Mouse (Mus musculus) ES-E14 (cell line): Measurements from ENCODE around the gene Rpgrip1. TPM values are rescaled to one million over a fixed set of nuclear protein-coding genes. Genes with fewer than 3 reads are reported as not detected.
"Not testable (repeated sequence)": the region's sequence is repeated elsewhere in the genome, so short reads cannot be mapped to it uniquely, and the experiment has no call there.

ENCODE experiments used
- DNase-seq: peaks from one replicate; pipeline ENCODE4 v3.0.0-alpha.2; 2013; ENCODE audit warnings: low read depth, low spot score
- H3K27ac ChIP-seq: 2 replicates; pipeline ENCODE4 v1.5.1; 2012; ENCODE audit warnings: low read depth, mild to moderate bottlenecking, low read length, moderate library complexity, mixed read lengths; ENCODE audit not compliant: poor library complexity, insufficient read depth, severe bottlenecking
- H3K36me3 ChIP-seq: 2 replicates; pipeline ENCODE4 v1.6.1; 2012; ENCODE audit warnings: mild to moderate bottlenecking, low read length, moderate library complexity, mixed read lengths; ENCODE audit not compliant: control insufficient read depth, poor library complexity, insufficient read depth, severe bottlenecking
- H3K4me1 ChIP-seq, 2 experiments: fragments of 150-350 bp in 1 of 2; sonication (generic) in 1 of 2; 2 replicates each; pipeline ENCODE4 v1.6.1; 2012; ENCODE audit warnings: low read length in 2 of 2, mild to moderate bottlenecking in 1 of 2, mixed read lengths in 1 of 2; ENCODE audit not compliant: control insufficient read depth in 2 of 2, insufficient read depth in 2 of 2, poor library complexity in 1 of 2
- H3K4me3 ChIP-seq, 2 experiments: fragments of 150-350 bp in 1 of 2; sonication (generic) in 1 of 2; 2 replicates each; pipeline ENCODE4 v1.5.1; 2012; ENCODE audit warnings: low read length in 2 of 2, low read depth in 1 of 2, mild to moderate bottlenecking in 1 of 2, mixed read lengths in 1 of 2; ENCODE audit not compliant: insufficient read depth in 1 of 2, poor library complexity in 1 of 2, severe bottlenecking in 1 of 2
- H3K9ac ChIP-seq: 2 replicates; pipeline ENCODE4 v1.6.1; 2012; ENCODE audit warnings: low read depth, mild to moderate bottlenecking, low read length, mixed read lengths; ENCODE audit not compliant: poor library complexity, insufficient read depth, severe bottlenecking
- H3K9me3 ChIP-seq: fragments of 150-350 bp; sonication (generic); 2 replicates; pipeline ENCODE4 v1.6.1; 2012; ENCODE audit warnings: low read depth, mild to moderate bottlenecking, low read length; ENCODE audit not compliant: control insufficient read depth, insufficient read depth
- CHD2 ChIP-seq: IDR thresholded peaks from 2 replicates; pipeline ENCODE4 v1.6.1; 2014; ENCODE audit warnings: mild to moderate bottlenecking, low read depth, low read length, inconsistent platforms
- HCFC1 ChIP-seq: IDR thresholded peaks from 2 replicates; pipeline ENCODE4 v1.6.1; 2012; ENCODE audit warnings: low read length, inconsistent platforms, borderline replicate concordance; ENCODE audit not compliant: insufficient read depth
- MAFK ChIP-seq: IDR thresholded peaks from 2 replicates; pipeline ENCODE4 v1.6.1; 2014; ENCODE audit warnings: mild to moderate bottlenecking, low read depth, low read length, inconsistent platforms; ENCODE audit not compliant: insufficient read depth
- ZC3H11A ChIP-seq: IDR thresholded peaks from 2 replicates; pipeline ENCODE4 v1.6.1; 2012; ENCODE audit warnings: low read depth, mild to moderate bottlenecking, inconsistent platforms, low read length, borderline replicate concordance
- ZNF384 ChIP-seq: IDR thresholded peaks from 2 replicates; pipeline ENCODE4 v1.6.1; 2012; ENCODE audit warnings: low read depth, low read length, inconsistent platforms
- in situ Hi-C, 2 experiments: fragments of 600-800 bp; cut with MboI; formaldehyde crosslinking; loops; one replicate each; pipeline ENCODE4 v1.15.1; 2025; ENCODE audit warnings: low sequenced_read_pairs in 2 of 2, inconsistent platforms in 1 of 2; ENCODE audit not compliant: unreplicated experiment in 2 of 2
- total RNA-seq: library from RNA; depleted of rRNA; stranded (reverse); fragments of 300-350 nt; gene quantifications from 2 replicates; pipeline ENCODE4 v1.2.3, GENCODE M21; 2012

Gene Rpgrip1
- total RNA-seq, 1 experiment = 3.3 TPM

GRCm38 (mm10) chr14:52083083-52083482, 27.4 kb upstream of the Rpgrip1 start:
- H3K27ac ChIP-seq = no peak overlapping the region
- H3K4me3 ChIP-seq = no peak overlapping the region
- peaks cover 0 to 5% of the 10 kb centered on the region in 2 experiments; a peak in 1 of 4 replicates for H3K4me1 ChIP-seq
- TF ChIP-seq CHD2 (no peak), MAFK (no peak), ZNF384 (no peak), ZC3H11A (no peak), HCFC1 (no peak)
- DNase-seq = no peak
- no peak overlapping the region for H3K9ac ChIP-seq
- in situ Hi-C loops = no loop called here
- no peaks in the 10 kb centered on the region for H3K9me3 ChIP-seq
- peaks cover 11% of the 10 kb centered on the region; the same call in 1 of the 2 replicates for H3K36me3 ChIP-seq

- DNase-seq = no peak
- no peaks in the 10 kb centered on the region for H3K9me3 ChIP-seq
- no peaks in the 10 kb centered on the region; a peak in 1 of 4 replicates for H3K4me1 ChIP-seq
- in situ Hi-C loops = no loop called here
- H3K4me3 ChIP-seq = no peak overlapping the region
- H3K9ac ChIP-seq = no peak overlapping the region
- TF ChIP-seq HCFC1 (no peak), ZNF384 (no peak), MAFK (no peak), CHD2 (no peak), ZC3H11A (no peak)
- no peak overlapping the region for H3K27ac ChIP-seq
- peaks cover 20% of the 10 kb centered on the region for H3K36me3 ChIP-seq
Observed at GRCm38 (mm10) chr14:52094533-52094932, 16.0 kb upstream of the Rpgrip1 start.

GRCm38 (mm10) chr14:52097191-52097590, 13.3 kb upstream of the Rpgrip1 start:
- DNase-seq, H3K27ac ChIP-seq, in situ Hi-C loops, H3K4me3 ChIP-seq, H3K9me3 ChIP-seq, H3K9ac ChIP-seq, H3K4me1 ChIP-seq: not testable (repeated sequence)
- peaks cover 17% of the 10 kb centered on the region for H3K36me3 ChIP-seq

- DNase-seq, H3K27ac ChIP-seq, H3K4me3 ChIP-seq, H3K9me3 ChIP-seq, in situ Hi-C loops, H3K9ac ChIP-seq, H3K4me1 ChIP-seq: not testable (repeated sequence)
- H3K36me3 ChIP-seq = peaks cover 12% of the 10 kb centered on the region
Observed at GRCm38 (mm10) chr14:52098387-52098786, 12.1 kb upstream of the Rpgrip1 start.

- Histone ChIP-seq H3K27ac (no peak overlapping the region), H3K4me1 (peaks cover 2 to 6% of the 10 kb centered on the region in 2 experiments; a peak in 2 of 4 replicates), H3K9me3 (no peaks in the 10 kb centered on the region), H3K9ac (no peak overlapping the region), H3K4me3 (no peak overlapping the region), H3K36me3 (peaks cover 12% of the 10 kb centered on the region)
- TF ChIP-seq MAFK = no peak
- no peak for TF ChIP-seq HCFC1
- no peak for TF ChIP-seq ZNF384
- no peak for TF ChIP-seq CHD2
- TF ChIP-seq ZC3H11A = no peak
- in situ Hi-C loops = no loop called here
- DNase-seq = no peak
Observed at GRCm38 (mm10) chr14:52099563-52099962, 10.9 kb upstream of the Rpgrip1 start.
